Mouse (Mus musculus): ENCODE measurements around the gene Olfr1411.

GRCm38 (mm10) chr1:92632948-92633347 lies 38.7 kb downstream of the Olfr1411 start:
- TF ChIP-seq CTCF (IDR thresholded peaks at IDR 0.05; ENCODE audit: low read depth, low read length) (no peak), POLR2A (IDR thresholded peaks at IDR 0.05; ENCODE audit: borderline replicate concordance, low read depth, low read length) (no peak)

All from bone marrow macrophage, adult 2 months (primary cell).